Mouse (Mus musculus): ENCODE measurements around the gene Chst11. TPM values are rescaled to one million over a fixed set of nuclear protein-coding genes. Genes with fewer than 3 reads are reported as not detected.

Gene Chst11
- polyA plus RNA-seq, 1 experiment from 2014 or later = 0.99 TPM

DNA sequence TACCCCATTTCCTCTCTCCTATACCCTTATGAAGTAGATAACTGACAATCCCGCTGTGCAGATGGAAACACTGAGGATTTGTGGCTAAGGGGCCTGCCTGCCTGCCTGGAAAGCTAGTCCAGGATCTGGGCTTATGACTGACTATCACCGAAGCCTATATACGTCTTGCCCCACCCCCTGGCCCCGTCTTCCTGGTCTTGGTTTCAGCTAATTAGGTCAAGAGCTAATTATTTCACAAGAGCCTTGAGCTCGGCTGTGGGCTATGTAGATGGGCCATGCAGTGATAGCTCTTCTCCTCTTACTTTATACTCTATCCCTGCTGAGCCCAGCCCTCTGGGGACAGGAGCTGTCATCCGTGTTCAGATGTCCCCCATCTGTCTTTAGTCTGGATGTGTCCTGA, 12.2 kb downstream of the Chst11 start:
- no peak for DNase-seq (ENCODE audit: extremely low spot score, low spot score)
- 86% methylated on average over 6 of the region's 6 CpGs for WGBS
- H3K27me3 ChIP-seq (ENCODE audit: poor library complexity, severe bottlenecking) = no peaks in the 10 kb centered on the region
- H3K9me3 ChIP-seq = no peaks in the 10 kb centered on the region
- no peak overlapping the region for H3K27ac ChIP-seq
- H3K36me3 ChIP-seq (replicated peaks) = no peaks in the 10 kb centered on the region
- H3K4me3 ChIP-seq = no peak overlapping the region
- H3K4me1 ChIP-seq = peaks cover 23% of the 10 kb centered on the region

DNA sequence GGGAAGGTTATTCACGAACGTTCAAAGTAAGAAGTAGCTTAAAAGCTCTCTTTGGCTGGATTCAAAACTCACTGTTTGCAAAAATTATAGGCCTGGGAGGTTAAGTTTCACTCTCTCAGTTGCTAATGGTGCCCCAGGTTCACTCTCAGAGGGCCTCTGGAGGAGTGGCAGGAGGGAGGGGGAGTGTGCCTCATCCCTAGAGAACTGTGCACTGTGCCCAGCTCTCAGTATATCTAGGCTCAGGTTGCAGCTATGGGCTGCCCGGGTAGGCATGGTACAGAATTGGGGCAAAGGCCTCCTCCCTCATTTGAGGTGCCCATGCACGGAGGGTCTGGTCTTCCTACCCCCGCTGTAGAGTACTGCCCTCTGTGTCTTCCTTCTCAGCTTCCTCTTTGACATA, 14.9 kb downstream of the Chst11 start:
- Histone ChIP-seq H3K4me1 (peaks cover 12% of the 10 kb centered on the region), H3K9me3 (no peaks in the 10 kb centered on the region), H3K4me3 (no peak overlapping the region), H3K27ac (no peak overlapping the region), H3K36me3 (replicated peaks) (no peaks in the 10 kb centered on the region), H3K27me3 (ENCODE audit: poor library complexity, severe bottlenecking) (no peaks in the 10 kb centered on the region)
- 88% methylated on average over 5 of the region's 5 CpGs for WGBS
- DNase-seq (ENCODE audit: extremely low spot score, low spot score) = no peak

DNA sequence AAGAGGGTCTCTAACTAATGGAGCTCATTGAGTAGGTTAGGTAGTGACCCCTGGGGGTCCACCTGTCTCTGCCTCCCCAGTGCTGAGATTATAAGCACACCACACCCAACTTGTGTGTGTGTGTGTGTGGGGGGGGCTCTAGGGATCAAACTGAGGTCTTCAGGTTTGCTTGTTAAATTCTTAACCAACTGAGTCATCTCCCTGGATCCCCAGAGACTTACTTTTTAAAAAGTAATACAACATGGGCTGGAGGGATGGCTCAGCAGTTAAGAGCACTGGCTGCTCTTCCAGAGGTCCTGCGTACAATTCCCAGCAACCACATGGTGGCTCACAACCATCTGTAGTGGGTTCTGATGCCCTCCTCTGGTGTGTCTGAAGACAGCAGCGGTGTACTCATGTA, 15.4 kb downstream of the Chst11 start:
- no peak for DNase-seq (ENCODE audit: extremely low spot score, low spot score)
- WGBS = 92% methylated on average over 2 of the region's 2 CpGs
- Histone ChIP-seq H3K27me3 (ENCODE audit: poor library complexity, severe bottlenecking) (no peaks in the 10 kb centered on the region), H3K4me1 (peaks cover 12% of the 10 kb centered on the region), H3K9me3 (no peaks in the 10 kb centered on the region), H3K4me3 (no peak overlapping the region), H3K36me3 (replicated peaks) (peaks cover 4% of the 10 kb centered on the region; the same call in 1 of the 2 replicates), H3K27ac (no peak overlapping the region)

DNA sequence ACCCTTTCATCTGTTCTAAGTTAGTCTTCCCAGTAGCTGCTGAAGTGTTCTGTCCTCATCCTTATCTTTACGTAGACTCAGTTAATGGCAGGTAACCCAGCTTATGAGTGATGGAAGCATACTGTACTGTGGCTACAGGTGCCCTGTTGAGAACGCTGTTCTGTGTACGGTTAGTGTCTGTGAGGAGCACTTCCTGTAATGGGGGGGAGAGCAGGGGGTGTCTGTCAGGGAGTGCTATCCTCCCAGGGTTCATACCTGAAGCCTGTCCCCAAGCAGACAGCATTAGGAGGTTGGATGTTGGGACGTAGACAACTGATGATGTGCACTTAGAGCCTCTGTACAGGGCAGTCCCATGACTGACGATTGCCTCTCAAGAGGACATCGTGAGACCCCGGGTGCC, 18.6 kb downstream of the Chst11 start:
- Histone ChIP-seq H3K27me3 (ENCODE audit: poor library complexity, severe bottlenecking) (no peaks in the 10 kb centered on the region), H3K4me3 (no peak overlapping the region), H3K4me1 (peaks cover 16% of the 10 kb centered on the region), H3K36me3 (replicated peaks) (peaks cover 15% of the 10 kb centered on the region), H3K9me3 (peaks cover 2% of the 10 kb centered on the region; the same call in 1 of the 2 replicates), H3K27ac (no peak overlapping the region)
- DNase-seq (ENCODE audit: extremely low spot score, low spot score) = no peak
- WGBS = 96% methylated on average over 7 of the region's 7 CpGs

DNA sequence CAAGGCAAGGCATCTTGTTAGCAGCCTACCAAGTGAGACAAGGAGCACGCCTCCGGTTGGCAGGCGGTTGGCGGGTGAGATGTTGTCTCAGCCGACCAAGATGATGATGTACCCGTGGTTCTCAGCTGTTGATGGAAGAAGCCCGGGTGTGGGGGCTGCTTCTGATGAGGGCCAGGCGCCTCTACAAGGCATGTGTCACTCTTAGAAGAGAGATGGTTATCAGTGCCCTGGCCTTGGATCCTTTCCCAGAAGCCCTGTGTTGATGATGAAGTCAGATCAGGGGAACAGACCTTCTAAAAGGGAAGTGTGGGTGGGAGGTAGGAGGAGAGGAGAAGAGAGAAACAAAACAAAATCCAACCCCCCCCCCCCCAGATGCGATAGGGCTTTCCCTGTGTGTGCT, 19.1 kb downstream of the Chst11 start:
- no peak overlapping the region for H3K4me3 ChIP-seq
- H3K27ac ChIP-seq = no peak overlapping the region
- H3K9me3 ChIP-seq = peaks cover 2% of the 10 kb centered on the region; the same call in 1 of the 2 replicates
- peaks cover 16% of the 10 kb centered on the region for H3K4me1 ChIP-seq
- no peak for DNase-seq (ENCODE audit: extremely low spot score, low spot score)
- H3K27me3 ChIP-seq (ENCODE audit: poor library complexity, severe bottlenecking) = no peaks in the 10 kb centered on the region
- 88% methylated on average over 9 of the region's 9 CpGs for WGBS
- H3K36me3 ChIP-seq (replicated peaks) = peaks cover 15% of the 10 kb centered on the region

DNA sequence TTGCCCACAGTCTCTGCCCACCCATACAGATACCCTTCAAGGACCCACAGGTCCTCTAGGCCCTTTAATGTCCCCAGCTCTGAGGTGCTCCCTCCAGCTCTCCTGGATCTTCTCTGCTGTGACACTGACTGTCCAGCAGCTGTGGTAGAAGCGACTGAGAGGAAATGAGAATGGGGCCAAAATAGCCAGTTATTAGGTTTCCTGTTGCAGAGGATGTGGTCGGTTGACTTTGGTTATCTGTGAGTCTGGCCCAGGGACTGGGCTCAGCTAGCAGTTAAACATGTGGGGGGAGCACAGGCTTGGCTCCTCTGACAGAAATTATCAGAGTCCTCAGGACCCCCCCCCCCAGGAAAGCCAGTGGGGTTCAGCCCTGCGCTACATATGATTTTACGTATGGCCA, 19.7 kb downstream of the Chst11 start:
- H3K27me3 ChIP-seq (ENCODE audit: poor library complexity, severe bottlenecking) = no peaks in the 10 kb centered on the region
- peaks cover 2% of the 10 kb centered on the region; the same call in 1 of the 2 replicates for H3K9me3 ChIP-seq
- no peak overlapping the region for H3K4me3 ChIP-seq
- H3K27ac ChIP-seq = no peak overlapping the region
- WGBS = 94% methylated on average over 4 of the region's 4 CpGs
- peaks cover 16% of the 10 kb centered on the region for H3K4me1 ChIP-seq
- no peak for DNase-seq (ENCODE audit: extremely low spot score, low spot score)
- peaks cover 15% of the 10 kb centered on the region for H3K36me3 ChIP-seq (replicated peaks)

DNA sequence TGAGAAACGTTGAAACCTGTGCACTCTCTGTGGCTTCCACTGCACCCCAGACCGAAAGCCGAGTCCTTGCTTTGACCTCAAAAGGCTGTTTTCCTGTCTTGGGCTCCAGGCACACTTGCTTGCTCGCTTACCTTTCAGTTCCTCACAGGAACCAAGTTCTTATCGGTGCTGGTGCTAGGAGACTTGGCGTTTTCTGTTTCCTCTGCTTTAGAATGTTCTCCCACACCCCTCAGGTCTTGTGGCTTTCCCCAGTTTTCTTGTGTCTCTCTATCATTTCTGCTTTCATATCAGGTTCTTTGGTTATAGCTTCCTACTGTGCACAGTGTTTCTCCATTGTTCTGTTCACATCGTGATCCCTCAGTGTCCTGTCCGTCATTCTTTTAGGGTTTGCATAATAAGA, 21.0 kb downstream of the Chst11 start:
- Histone ChIP-seq H3K9me3 (peaks cover 2% of the 10 kb centered on the region; the same call in 1 of the 2 replicates), H3K36me3 (replicated peaks) (peaks cover 15% of the 10 kb centered on the region), H3K27me3 (ENCODE audit: poor library complexity, severe bottlenecking) (no peaks in the 10 kb centered on the region), H3K27ac (no peak overlapping the region), H3K4me1 (peaks cover 15% of the 10 kb centered on the region), H3K4me3 (no peak overlapping the region)
- DNase-seq (ENCODE audit: extremely low spot score, low spot score) = no peak
- WGBS = 92% methylated on average over 8 of the region's 8 CpGs

DNA sequence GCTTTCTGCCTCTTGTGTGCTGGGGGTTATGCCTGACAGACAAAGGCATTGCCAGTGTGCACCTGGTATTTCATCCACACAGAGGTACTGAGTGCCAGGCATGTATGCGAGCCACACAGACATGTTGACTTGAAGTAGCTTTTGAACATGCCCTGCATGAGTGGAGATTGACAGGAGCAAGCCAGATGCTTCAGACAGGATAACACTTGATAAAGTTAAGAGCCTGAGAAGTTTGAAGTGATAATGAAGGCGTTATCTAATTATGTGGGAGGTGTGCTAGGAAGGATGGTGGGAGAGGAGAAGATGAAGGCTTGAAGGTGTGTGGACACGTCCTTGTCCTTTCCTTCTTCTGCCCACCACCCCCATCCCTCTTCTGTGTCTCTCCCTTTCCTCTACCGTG, 28.7 kb downstream of the Chst11 start:
- Histone ChIP-seq H3K4me3 (no peak overlapping the region), H3K9me3 (no peaks in the 10 kb centered on the region), H3K4me1 (peaks cover 34% of the 10 kb centered on the region), H3K27me3 (ENCODE audit: poor library complexity, severe bottlenecking) (no peaks in the 10 kb centered on the region), H3K36me3 (replicated peaks) (no peaks in the 10 kb centered on the region), H3K27ac (peak overlapping the region; percentile 30; the same call in 1 of the 2 replicates)
- DNase-seq (ENCODE audit: extremely low spot score, low spot score) = no peak
- WGBS = 86% methylated on average over 4 of the region's 4 CpGs

DNA sequence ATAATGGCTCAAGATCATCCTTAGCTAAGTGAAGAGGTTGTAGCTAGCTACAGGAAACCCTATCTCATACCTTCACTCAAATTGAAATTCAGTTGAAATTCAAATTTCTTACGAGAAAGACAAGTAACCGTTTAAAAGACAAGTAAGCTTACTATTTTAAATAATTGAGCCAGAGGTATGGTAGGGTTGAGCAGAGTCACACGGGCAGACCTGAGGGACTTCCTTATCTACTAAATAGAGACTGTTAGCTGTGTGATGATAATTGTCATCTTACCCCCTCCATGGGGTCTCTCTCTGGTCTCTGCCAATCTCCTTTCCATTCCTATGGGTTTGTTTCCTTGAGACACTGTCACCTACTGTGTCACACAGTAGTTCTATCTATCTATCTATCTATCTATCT, 30.6 kb downstream of the Chst11 start:
- Histone ChIP-seq H3K4me1 (peaks cover 54% of the 10 kb centered on the region), H3K9me3 (no peaks in the 10 kb centered on the region), H3K27ac (no peak overlapping the region), H3K27me3 (ENCODE audit: poor library complexity, severe bottlenecking) (0 out of 2 replicates have a peak, but pooled peaks cover 4% of the 10 kb centered on the region), H3K36me3 (replicated peaks) (no peaks in the 10 kb centered on the region), H3K4me3 (no peak overlapping the region)
- 90% methylated on average over 3 of the region's 3 CpGs for WGBS
- DNase-seq (ENCODE audit: extremely low spot score, low spot score) = no peak

DNA sequence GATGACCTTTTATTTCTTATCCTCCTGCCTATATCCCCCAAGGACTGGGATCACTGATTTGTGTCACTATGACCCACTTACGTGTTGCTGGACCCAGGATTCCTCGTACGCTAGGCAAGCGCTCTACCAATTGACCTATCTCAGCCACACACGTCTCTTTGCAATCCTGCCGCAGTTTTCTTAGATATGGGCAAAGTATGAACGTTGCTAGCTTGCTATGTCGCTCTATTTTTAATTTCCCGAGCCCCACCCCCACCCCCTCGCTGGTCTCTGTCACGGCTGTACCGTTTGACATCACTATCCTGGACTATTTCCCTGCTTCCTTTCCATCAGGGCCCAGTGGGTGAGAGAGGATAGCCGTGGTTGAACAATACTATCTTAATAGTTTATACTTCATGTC, 31.5 kb downstream of the Chst11 start:
- Histone ChIP-seq H3K27ac (no peak overlapping the region), H3K27me3 (ENCODE audit: poor library complexity, severe bottlenecking) (peaks cover 12% of the 10 kb centered on the region; the same call in 1 of the 2 replicates), H3K4me1 (peaks cover 62% of the 10 kb centered on the region), H3K9me3 (no peaks in the 10 kb centered on the region), H3K36me3 (replicated peaks) (no peaks in the 10 kb centered on the region), H3K4me3 (no peak overlapping the region)
- 93% methylated on average over 13 of the region's 13 CpGs for WGBS
- no peak for DNase-seq (ENCODE audit: extremely low spot score, low spot score)

DNA sequence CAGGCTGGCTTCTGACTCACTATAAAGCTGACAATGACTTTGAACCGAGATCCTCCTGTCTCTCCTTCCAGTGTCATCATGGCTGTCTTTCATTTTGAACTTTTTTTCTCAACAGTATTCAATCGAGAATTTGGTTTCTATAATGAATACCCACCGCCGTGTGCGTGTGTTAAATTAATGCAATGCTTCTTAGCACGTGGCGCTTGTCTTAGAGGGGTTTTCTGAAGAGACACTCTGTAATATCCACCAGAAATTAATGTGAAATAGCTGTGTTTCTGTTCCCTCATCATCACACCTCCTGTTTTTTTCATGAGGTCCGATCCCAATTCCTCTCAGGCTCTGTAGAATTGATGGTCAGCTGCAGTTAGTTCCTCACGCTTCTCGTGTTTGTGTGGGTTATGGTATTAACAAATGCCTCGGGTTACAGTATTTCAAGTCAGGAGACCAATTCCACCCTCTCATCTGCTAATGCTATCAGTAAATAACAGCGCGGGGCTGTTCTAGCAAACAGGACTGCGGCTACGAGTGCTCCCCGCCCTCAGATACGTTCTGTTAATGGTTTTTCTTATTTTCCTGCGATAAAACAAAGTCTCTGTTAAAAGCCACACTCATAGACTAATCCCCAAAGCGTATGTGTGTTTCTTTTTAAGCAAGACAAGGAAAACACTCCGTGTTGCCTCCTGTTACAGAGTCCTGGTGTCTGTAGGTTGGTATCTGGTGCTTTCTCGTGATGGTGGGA, 32.6 kb downstream of the Chst11 start:
- no peak overlapping the region for H3K27ac ChIP-seq
- 86% methylated on average over 21 of the region's 21 CpGs for WGBS
- peaks cover 55% of the 10 kb centered on the region for H3K4me1 ChIP-seq
- no peak for DNase-seq (ENCODE audit: extremely low spot score, low spot score)
- H3K9me3 ChIP-seq = no peaks in the 10 kb centered on the region
- H3K4me3 ChIP-seq = no peak overlapping the region
- peaks cover 12% of the 10 kb centered on the region; the same call in 1 of the 2 replicates for H3K27me3 ChIP-seq (ENCODE audit: poor library complexity, severe bottlenecking)
- no peaks in the 10 kb centered on the region for H3K36me3 ChIP-seq (replicated peaks)

DNA sequence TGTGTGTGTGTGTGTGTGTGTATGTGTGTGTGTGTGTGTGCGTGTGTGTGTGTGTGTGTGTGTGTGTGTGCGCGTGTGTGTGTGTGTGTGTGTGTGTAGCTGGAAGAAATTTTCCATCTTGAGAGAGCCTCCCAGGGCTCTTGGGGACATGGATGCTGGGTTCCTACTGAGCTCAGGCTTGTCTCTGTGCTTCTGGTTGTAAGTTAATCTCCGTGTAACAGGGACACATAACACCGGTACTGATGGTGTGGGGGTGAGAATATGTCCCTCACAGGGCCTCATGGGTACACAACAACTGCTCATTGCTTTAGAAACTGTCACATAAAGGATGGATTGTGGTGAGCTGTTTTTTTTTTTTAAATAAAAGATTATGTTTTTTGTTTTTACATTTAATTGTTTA, 33.2 kb downstream of the Chst11 start:
- no peak overlapping the region for H3K4me3 ChIP-seq
- H3K27me3 ChIP-seq (ENCODE audit: poor library complexity, severe bottlenecking) = peaks cover 12% of the 10 kb centered on the region; the same call in 1 of the 2 replicates
- no peaks in the 10 kb centered on the region for H3K36me3 ChIP-seq (replicated peaks)
- H3K4me1 ChIP-seq = peaks cover 51% of the 10 kb centered on the region
- no peaks in the 10 kb centered on the region for H3K9me3 ChIP-seq
- 71% methylated on average over 4 of the region's 5 CpGs for WGBS
- DNase-seq (ENCODE audit: extremely low spot score, low spot score) = no peak
- H3K27ac ChIP-seq = no peak overlapping the region

DNA sequence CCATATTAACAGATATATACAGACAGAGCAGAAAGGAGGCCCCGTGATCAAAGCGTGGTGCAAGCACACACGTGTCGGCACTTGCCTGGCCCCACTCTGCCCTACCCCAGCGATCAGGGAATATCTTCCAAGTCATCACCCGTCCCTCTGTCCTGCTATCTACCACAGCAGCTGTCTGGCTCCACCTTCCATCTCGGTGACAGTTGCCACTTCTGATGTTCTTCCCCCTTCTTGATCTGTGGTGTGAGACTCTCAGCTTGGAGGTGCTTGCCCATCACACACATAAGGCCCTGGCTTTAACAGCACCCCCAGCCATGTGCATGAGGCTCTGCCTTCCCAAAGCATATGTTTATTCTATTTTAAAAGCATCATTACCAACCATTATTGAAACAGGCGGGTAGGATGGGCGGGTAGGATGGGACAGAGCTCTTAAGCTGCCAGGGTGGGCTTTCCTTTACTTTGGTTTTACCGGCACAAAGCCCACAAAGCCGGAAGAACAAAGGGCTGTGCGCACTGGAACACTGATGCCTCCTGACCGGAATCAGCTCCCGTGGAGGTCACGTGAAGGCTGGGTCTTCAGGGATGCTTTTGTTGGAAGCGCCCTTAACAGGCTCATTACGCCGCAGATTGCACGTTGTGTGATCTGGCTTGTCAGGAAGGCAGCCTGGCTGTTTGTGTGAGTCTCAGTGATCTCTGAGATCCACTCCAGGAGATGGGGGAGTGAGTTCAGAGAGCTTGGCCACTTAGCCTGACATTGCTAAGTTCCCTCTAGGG, 34.4 kb downstream of the Chst11 start:
- peak; percentile 66 for DNase-seq (ENCODE audit: extremely low spot score, low spot score)
- H3K36me3 ChIP-seq (replicated peaks) = no peaks in the 10 kb centered on the region
- peak overlapping the region; percentile 82 for H3K27ac ChIP-seq
- 29% methylated on average over 19 of the region's 19 CpGs for WGBS
- H3K4me3 ChIP-seq = peak overlapping the region; percentile 2; the same call in 1 of the 2 replicates
- peaks cover 12% of the 10 kb centered on the region; the same call in 1 of the 2 replicates for H3K27me3 ChIP-seq (ENCODE audit: poor library complexity, severe bottlenecking)
- no peaks in the 10 kb centered on the region for H3K9me3 ChIP-seq
- H3K4me1 ChIP-seq = peaks cover 41% of the 10 kb centered on the region
